Mouse (Mus musculus) neural tube, embryonic 14.5 days (tissue): Measurements from ENCODE around the gene Ddx50. TPM values are rescaled to one million over a fixed set of nuclear protein-coding genes. Genes with fewer than 3 reads are reported as not detected.

Experiments
- ATAC-seq: fragments of 200-750 bp; cut with Nextera tagmentation; 2 replicates; pipeline ENCODE4 v1.8.0; 2017; ENCODE audit warnings: low read depth, mild to moderate bottlenecking, moderate TSS enrichment, moderate library complexity
- H3K27ac ChIP-seq: fragments of 300-500 bp; sonication (generic); 2 replicates; pipeline ENCODE4 v1.5.1; 2014; ENCODE audit warnings: low read depth, mild to moderate bottlenecking, control low read depth, low read length, moderate library complexity, mixed read lengths
- H3K27me3 ChIP-seq: fragments of 300-500 bp; sonication (generic); 2 replicates; pipeline ENCODE4 v1.6.1; 2014; ENCODE audit warnings: low read length; ENCODE audit not compliant: control insufficient read depth, insufficient read depth
- H3K36me3 ChIP-seq: fragments of 300-500 bp; sonication (generic); 2 replicates; pipeline ENCODE4 v1.6.1; 2014; ENCODE audit warnings: low read length, mixed read lengths; ENCODE audit not compliant: control insufficient read depth, insufficient read depth
- H3K4me1 ChIP-seq: fragments of 300-500 bp; sonication (generic); 2 replicates; pipeline ENCODE4 v1.6.1; 2014; ENCODE audit warnings: low read length; ENCODE audit not compliant: control insufficient read depth, insufficient read depth
- H3K4me2 ChIP-seq: fragments of 300-500 bp; sonication (generic); 2 replicates; pipeline ENCODE4 v1.6.1; 2014; ENCODE audit warnings: mild to moderate bottlenecking, low read depth, low read length, control low read depth
- H3K4me3 ChIP-seq: fragments of 300-500 bp; sonication (generic); 2 replicates; pipeline ENCODE4 v1.5.1; 2014; ENCODE audit warnings: low read depth, low read length, control low read depth, mixed read lengths
- H3K9ac ChIP-seq: fragments of 300-500 bp; sonication (generic); replicated peaks from 2 replicates; pipeline ENCODE4 v1.6.1; 2014; ENCODE audit warnings: low read depth, mild to moderate bottlenecking, control low read depth, low read length, mixed read lengths
- H3K9me3 ChIP-seq: fragments of 300-500 bp; sonication (generic); 2 replicates; pipeline ENCODE4 v1.6.1; 2016; ENCODE audit warnings: low read length; ENCODE audit not compliant: control insufficient read depth
- WGBS: fragments of 180-500 bp; shearing (Covaris S2); extraction: QIAGEN DNeasy Blood & Tissue Kit; methylation state at CpG from one replicate; pipeline ENCODE4 v1.1.7; 2014; 5-methylcytosine and 5-hydroxymethylcytosine counted together
- polyA plus RNA-seq: library from polyadenylated mRNA; unstranded; fragments of >200 nt; fragmentation: Nextera tagmentation; extraction: Ambion mirVana; gene quantifications from 2 replicates; pipeline ENCODE4 v1.2.1, GENCODE M21; 2014

The Ddx50 gene
- polyA plus RNA-seq, result 85.7 and 98.4 TPM in 2 replicates

DNA sequence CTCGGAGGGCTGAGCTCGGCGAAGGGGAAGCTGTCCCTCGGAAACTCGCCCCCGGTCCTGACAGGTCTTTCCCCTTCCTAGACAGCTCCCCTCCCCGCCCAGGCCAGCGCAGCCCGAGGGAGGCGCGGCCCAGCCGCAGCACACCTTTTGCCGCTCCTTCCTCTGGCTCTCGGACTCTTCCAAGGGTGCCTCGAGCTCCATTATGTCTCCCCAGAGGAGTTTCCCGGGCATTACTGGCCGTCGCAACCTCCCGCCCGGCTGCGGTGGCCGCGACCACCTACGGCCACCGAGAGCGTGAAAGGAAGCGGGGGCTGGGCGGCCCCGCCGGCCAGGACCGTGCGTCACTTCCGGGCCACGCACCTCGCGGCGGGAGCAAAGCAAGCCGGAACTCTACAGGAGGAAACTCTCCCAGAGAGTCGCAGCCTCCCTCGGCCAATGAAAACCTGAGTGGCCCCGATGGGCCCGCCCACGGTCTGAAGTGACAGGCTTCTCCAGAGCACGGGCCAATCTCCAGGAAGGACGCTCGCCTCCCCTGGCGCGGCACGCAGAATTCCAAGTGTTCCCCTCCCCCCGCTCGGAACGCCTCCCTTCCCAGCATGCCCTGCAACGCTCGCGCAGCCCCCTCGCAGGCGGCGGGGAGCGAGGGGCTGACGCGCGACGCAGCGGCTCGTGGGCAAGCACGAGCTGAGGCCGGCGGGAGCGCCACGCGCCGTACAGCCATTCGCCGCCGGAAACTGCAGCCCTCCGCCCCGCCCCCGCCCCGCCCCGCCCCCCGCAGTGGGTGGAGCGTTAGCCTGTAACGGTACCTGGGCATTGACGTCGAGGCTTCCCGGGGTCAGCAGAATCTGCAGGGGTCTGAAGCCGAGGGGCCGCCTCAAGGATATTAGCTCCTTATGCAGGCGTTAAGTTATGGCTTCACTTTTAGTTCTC, at the start of gene Ddx50:
Ddx50 (minus strand) TSS at position 338 of the 930 bp plus-strand sequence.
- Histone ChIP-seq H3K9me3 (no peaks in the 10 kb centered on the region), H3K9ac (peak within 1 kb of the TSS; percentile 72), H3K27ac (peak within 1 kb of the TSS; percentile 90), H3K36me3 (peaks cover 10% of the 10 kb centered on the region), H3K27me3 (no peaks in the 10 kb centered on the region), H3K4me1 (peaks cover 12% of the 10 kb centered on the region), H3K4me2 (peak within 1 kb of the TSS; percentile 56), H3K4me3 (peak within 1 kb of the TSS; percentile 68)
- peak; percentile 100 for ATAC-seq
- WGBS, result under 1% methylated on average over 86 of the region's 89 CpGs

DNA sequence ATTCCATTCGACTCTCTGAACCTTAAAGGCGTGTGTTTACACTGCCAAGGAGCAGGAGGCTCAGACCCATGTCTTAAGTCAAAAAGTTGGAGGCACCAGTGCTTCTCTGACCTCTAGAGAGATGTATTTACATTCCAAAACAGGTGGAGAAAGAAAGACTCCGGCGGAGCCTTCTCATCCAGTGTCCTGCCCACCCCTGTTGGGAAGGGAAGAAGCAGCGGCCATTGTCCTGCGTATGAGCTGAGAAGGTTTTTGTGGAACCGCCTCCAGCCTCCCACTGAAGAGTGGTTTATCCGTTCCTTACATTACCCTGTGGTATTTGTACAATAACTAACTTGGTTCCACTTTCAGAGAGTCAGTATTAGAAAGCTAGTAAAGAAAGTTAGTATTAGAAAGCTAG, 41.8 kb upstream of the Ddx50 start:
- no peaks in the 10 kb centered on the region for H3K27me3 ChIP-seq
- H3K36me3 ChIP-seq, result no peaks in the 10 kb centered on the region
- no peaks in the 10 kb centered on the region for H3K4me1 ChIP-seq
- WGBS, result 58% methylated on average over 8 of the region's 8 CpGs
- H3K9ac ChIP-seq, result no peak overlapping the region
- no peaks in the 10 kb centered on the region for H3K9me3 ChIP-seq
- no peak overlapping the region for H3K27ac ChIP-seq
- no peak for ATAC-seq
- no peak overlapping the region for H3K4me2 ChIP-seq
- H3K4me3 ChIP-seq, result no peak overlapping the region

DNA sequence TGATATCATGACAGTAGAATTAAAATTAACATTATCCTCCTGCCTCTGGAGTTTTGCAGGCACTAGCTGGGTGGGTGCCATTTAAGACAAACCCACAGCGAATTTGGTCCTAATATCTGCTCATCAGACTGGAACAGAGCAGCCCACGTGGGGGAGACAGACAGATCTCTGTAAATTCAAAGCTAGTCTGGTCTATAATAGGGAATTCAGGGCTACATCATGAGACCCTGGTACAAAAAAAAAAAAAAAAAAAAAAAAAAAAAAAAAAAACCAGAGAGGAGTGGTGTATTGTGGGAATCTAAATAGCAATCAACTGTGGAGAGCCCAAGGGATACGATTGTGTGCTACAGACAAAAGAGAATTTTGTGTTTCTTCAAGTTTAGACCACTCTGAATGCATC, 41.2 kb upstream of the Ddx50 start:
- Histone ChIP-seq H3K4me3 (no peak overlapping the region), H3K9me3 (no peaks in the 10 kb centered on the region), H3K4me2 (no peak overlapping the region), H3K36me3 (no peaks in the 10 kb centered on the region), H3K9ac (no peak overlapping the region), H3K4me1 (peaks cover 4% of the 10 kb centered on the region), H3K27ac (no peak overlapping the region), H3K27me3 (no peaks in the 10 kb centered on the region)
- WGBS, result 82% methylated on average over 3 of the region's 3 CpGs
- ATAC-seq, result no peak

DNA sequence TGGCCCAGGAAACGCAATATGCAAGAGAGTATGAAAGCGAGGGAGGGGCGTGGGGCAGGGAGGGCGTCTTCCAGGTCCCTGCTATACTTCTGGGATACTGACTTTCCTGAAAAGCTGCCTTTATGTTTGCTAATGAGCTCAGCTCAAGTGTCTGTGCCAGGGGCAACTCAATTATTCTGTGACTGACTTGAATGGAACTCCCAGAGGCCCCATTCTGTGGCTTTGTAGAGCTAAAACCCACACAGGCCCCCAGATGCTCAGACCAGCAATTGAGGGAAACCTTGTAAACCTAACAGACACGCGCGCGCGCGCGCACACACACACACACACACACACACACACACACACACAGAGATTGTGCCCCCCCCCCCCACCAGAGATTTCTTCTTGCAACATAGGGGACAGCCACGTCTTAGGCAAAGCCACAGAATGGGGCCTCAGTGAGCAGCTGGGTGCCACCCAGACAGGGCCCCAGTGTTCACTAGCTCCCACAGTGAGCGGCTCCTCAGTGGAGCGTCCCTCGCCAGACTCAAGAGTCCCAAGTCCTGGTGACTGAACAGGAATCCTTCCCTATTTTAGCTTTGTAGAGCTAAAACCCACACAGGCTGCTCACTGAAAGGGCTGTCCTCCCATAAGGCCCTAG, 36.1 kb upstream of the Ddx50 start:
- peak overlapping the region; percentile 20 for H3K4me2 ChIP-seq
- no peak overlapping the region for H3K9ac ChIP-seq
- H3K4me1 ChIP-seq, result peaks cover 9% of the 10 kb centered on the region
- no peak overlapping the region for H3K4me3 ChIP-seq
- no peaks in the 10 kb centered on the region for H3K9me3 ChIP-seq
- no peaks in the 10 kb centered on the region for H3K36me3 ChIP-seq
- peak; percentile 91 for ATAC-seq
- 3% methylated on average over 15 of the region's 15 CpGs for WGBS
- H3K27me3 ChIP-seq, result 0 out of 2 replicates have a peak, but pooled peaks cover 7% of the 10 kb centered on the region
- peak overlapping the region; percentile 34; the same call in 1 of the 2 replicates for H3K27ac ChIP-seq

DNA sequence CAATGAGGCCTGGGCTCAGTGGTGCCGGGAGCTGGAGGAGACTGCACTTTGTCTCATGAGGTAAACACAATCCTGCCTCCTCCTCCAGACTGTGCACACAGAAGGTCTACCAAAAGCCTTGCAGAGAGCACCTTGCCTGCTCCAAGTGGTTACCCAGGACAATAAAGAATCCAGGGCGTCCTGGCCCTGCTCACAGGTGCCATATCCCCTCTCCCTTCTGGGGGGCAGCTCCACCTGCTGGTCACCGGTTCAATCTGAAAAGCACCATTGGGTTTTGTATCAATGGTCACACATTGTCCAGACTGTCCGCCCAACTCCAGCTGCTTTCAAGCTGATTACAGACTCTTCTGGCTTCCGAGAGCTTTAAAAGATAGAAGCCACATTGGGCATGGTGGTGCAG, 32.0 kb upstream of the Ddx50 start:
- Histone ChIP-seq H3K9me3 (no peaks in the 10 kb centered on the region), H3K36me3 (no peaks in the 10 kb centered on the region), H3K9ac (no peak overlapping the region), H3K4me3 (no peak overlapping the region), H3K27ac (no peak overlapping the region), H3K27me3 (0 out of 2 replicates have a peak, but pooled peaks cover 7% of the 10 kb centered on the region), H3K4me1 (peaks cover 9% of the 10 kb centered on the region), H3K4me2 (no peak overlapping the region)
- ATAC-seq, result no peak
- 53% methylated on average over 5 of the region's 5 CpGs for WGBS

DNA sequence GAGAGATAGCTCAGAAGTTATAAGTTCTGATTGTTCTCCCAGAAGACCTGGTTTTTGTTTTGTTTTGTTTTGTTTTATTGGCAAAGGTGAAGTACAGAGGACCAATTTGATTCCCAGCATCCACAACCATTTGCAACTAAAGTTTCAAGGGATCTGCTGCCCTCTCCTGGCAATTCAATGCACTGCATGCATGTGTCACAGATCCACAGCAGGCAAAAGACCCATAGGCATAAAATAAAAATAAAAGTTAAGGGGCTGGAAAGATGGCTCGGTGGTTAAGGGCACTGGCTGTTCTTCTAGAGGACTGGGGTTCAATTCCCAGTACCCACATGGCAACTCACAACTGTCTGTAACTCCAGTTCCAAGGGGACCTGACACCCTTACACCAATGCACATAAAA, 28.8 kb upstream of the Ddx50 start:
- Histone ChIP-seq H3K36me3 (no peaks in the 10 kb centered on the region), H3K9ac (no peak overlapping the region), H3K27ac (no peak overlapping the region), H3K4me3 (no peak overlapping the region), H3K4me2 (no peak overlapping the region), H3K9me3 (no peaks in the 10 kb centered on the region), H3K27me3 (0 out of 2 replicates have a peak, but pooled peaks cover 3% of the 10 kb centered on the region), H3K4me1 (no peaks in the 10 kb centered on the region)
- WGBS, result 77% methylated on average over 1 of the region's 1 CpGs
- ATAC-seq, result no peak

DNA sequence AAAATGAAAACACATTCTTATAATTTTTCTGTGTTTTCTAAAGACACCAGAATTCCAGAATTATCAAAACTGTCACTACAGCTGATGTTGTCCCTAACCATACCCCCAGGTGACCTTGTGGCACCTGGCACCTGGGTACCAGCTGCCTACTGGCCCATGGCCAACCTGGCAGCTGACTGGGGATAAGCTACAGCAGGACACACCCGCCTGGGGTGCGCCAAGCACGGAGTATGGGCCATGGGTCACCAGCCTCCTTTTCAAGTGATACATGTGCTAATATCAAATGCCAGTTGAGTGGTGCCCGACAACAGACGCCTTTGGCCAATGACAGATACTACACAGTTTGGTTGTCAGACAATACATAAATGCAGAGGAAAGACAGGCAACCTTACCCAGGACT, 26.3 kb upstream of the Ddx50 start:
- Histone ChIP-seq H3K9ac (no peak overlapping the region), H3K4me2 (no peak overlapping the region), H3K27ac (no peak overlapping the region), H3K4me3 (no peak overlapping the region), H3K4me1 (no peaks in the 10 kb centered on the region), H3K36me3 (no peaks in the 10 kb centered on the region), H3K27me3 (no peaks in the 10 kb centered on the region), H3K9me3 (no peaks in the 10 kb centered on the region)
- ATAC-seq, result no peak
- 63% methylated on average over 5 of the region's 5 CpGs for WGBS

DNA sequence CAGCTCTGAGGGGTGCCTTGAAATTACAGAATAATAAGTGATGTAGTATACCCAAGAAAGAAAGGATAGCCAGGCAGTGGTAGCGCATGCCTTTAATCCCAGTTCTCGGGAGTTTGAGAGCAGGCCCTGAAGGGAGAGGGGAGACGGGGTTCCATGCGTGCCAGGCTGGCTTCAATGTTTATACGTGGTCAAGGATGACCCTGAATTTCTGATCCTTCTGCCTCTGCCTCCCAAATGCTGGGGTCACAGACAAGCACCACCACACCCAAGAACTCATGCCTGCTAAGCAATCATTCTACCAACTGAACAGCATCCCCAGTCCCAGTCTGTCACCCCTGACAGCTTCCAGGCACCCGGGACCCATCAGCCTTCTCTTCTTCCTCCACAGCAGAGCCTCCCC, 25.2 kb upstream of the Ddx50 start:
- no peak overlapping the region for H3K4me2 ChIP-seq
- WGBS, result 95% methylated on average over 6 of the region's 6 CpGs
- H3K27me3 ChIP-seq, result no peaks in the 10 kb centered on the region
- H3K4me1 ChIP-seq, result no peaks in the 10 kb centered on the region
- H3K9me3 ChIP-seq, result no peaks in the 10 kb centered on the region
- ATAC-seq, result no peak
- H3K9ac ChIP-seq, result no peak overlapping the region
- no peak overlapping the region for H3K27ac ChIP-seq
- H3K4me3 ChIP-seq, result no peak overlapping the region
- H3K36me3 ChIP-seq, result no peaks in the 10 kb centered on the region

DNA sequence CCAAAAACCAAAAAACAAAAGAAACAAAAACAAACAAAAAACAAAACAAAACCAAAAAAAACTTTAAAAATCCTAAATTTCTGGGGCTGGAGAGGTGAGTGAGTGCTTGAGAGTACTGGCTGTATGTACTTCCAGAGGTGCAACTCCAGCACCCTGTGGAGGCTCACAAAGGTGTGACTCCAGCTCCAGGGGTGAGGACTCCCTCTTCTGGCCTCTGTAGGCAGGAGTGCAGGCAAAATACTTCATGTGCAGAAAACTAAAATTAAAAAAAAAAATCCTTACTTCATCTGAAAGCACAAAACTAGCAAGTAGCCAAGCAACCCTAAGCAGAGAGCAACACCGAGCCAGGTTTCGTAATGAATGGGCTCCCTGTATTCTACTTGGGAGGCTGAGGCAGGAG, 21.3 kb upstream of the Ddx50 start:
- H3K4me1 ChIP-seq, result no peaks in the 10 kb centered on the region
- no peak overlapping the region for H3K27ac ChIP-seq
- H3K9me3 ChIP-seq, result no peaks in the 10 kb centered on the region
- no peak overlapping the region for H3K4me3 ChIP-seq
- H3K4me2 ChIP-seq, result no peak overlapping the region
- no peak for ATAC-seq
- WGBS, result 98% methylated on average over 2 of the region's 2 CpGs
- H3K27me3 ChIP-seq, result no peaks in the 10 kb centered on the region
- no peaks in the 10 kb centered on the region for H3K36me3 ChIP-seq
- H3K9ac ChIP-seq, result no peak overlapping the region
